Mouse (Mus musculus): ENCODE measurements around the gene Prap1.
"Not testable (repeated sequence)": the region's sequence is repeated elsewhere in the genome, so short reads cannot be mapped to it uniquely, and the experiment has no call there.

Gene Prap1

DNA sequence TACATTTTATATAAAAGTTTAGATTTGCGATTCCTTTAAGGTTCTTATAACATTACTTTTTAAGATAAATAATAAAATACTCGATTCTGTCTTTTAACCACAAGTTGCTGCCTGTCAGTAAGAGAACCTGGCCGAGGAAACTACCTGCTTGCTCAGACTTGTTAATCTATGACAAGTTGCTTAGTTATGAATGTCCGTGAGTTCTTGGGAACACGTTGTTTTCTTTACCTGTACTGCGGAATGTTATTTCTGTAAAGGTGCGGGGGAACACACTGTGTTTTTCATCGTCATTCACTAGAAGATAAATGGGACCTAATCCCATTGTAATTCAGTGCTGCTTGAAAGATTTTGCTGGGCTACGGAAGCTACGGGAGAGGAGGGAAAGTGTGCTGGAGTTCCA lies 2.6 kb upstream of the Prap1 start:
- DNase-seq, result no peak

DNA sequence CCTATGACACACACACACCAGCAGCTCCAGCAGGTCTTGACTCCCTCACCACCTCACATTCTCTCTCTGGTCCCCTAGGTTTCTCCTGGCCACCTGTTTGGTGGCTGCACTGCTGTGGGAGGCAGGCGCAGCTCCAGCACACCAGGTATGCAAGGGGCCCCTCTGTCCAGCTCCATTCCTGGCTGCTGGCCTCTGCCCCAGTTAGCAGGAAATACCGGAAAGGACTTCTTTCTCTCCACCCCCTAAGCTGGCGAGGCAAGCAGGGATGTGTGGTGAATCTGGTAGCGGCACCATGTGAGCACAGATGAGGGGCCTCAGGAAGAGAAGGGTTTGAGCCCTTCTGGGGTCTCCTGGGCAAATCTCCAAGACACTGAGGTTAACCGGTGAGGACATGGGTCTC lies 1.8 kb downstream of the Prap1 start:
- DNase-seq, result no peak

DNA sequence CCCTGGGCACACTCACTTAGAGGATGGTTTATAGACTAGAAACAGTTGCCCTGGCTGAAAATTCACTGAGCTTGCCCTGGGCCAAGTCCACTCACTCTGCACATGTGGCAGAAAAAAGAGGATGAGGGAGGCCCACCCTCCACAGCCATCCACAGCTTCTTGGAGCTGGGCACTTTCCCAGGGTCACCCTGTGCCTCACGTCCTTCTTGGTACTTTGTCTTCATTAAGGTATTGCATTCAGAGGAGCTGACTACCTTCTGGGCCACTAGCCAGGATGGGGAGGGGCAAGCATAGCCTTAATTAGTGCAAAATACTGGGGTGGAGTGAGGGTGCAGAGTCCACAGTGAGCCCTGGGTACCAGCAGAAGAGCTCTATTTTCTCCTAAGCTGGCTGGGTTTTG lies 2.4 kb downstream of the Prap1 start:
- no peak for DNase-seq

DNA sequence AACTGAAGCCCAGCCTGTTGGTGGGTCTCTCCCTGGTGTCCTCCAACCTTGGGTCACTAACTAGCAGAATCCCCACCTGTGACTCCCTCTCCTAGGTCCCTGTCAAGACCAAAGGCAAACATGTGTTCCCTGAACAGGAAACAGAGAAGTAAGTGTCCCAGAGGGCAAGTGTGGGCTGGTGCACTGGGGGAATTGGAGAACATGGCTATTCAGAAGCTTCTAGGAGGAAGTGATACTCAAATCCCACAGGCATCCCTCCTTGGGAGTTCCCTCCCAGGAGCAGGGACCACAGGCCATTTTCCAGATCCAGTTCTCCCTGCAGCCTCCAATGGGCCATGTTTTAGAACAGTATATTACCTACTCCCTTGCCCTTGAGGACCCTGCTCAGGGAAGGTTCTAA lies 2.9 kb downstream of the Prap1 start:
- DNase-seq, result no peak

DNA sequence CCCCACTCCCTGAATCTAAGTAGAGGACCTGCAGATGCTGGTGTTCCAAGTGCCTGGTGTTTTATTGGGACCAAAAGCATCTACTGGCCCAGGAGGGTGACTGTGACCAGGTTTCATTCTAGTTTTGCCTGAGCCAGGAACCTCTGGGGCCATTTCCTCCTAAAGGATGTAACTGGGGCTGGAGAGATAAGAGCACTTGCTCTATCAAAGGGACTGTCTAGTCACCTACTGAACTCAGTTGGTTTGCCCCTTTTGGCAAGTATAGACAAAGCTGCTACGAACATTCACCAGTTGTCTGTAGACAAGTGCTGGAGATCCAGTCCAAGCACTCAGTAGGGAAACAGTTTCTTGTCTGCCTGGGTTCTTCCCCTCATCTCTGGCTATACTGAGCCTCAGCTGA lies 5.3 kb downstream of the Prap1 start:
- DNase-seq, result no peak

DNA sequence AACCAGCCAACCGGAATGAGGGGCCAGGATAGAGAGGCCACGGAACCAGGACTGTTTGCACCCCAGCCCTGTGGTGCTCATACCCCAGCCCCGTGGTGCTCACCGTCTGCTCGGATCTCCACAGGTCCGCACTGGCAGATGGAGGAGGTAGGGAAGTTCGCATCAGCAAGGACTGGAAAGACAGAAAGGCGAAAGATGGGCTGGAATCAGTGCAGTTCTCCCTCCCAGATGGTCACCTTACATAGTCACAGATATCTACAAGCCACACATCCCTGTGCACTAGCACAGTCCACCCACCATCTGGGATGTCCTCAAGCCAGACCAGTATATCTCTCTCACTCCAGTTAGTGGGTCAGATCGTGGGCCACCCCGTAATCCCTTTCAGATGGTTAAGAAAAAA lies 8.3 kb downstream of the Prap1 start:
- DNase-seq, result peak; percentile 42

DNA sequence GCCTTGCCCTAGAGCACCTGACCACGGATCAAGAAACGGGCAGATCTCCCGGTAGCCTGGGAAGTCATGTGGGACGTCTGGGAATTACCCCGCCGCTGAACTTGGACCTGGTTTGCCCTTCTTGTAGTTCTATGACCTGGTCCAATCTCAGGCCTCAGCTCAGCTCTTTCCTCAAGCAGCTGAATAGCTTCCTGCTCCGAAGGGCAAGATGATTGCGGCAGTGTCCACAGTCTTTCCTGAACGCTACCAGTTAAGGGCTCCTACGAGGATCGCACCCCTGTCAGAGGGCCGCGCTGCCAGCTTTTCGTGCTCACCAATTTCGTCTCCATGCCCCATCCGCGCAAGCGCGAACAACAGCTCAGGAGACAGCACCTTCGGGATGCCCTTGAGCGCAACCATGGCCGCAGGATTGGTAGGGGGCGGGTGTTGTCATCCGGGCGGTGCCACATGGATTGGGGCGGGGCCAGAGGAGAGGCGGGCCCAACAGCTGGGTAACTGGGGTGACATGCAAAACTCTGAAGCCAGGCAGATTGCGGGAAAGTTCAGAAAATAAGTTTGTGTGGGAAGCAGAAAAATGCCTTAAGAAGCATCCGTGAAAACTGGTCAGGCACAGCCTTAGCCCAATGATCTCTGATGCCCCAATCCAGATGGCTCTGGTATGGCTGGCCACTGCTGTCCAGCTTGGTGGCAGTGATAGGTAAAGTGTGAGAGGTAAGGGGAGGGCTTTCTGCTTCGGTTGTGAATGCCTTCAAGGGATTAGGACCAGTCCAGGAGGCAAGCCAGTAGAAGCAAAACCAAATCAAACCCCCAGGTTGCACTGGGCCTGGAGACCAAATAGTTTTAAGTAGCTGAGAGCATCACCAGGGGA lies 9.0 kb downstream of the Prap1 start, which contains the start of gene Fuom:
Fuom (minus strand) TSS at position 449 of the 868 bp plus-strand sequence.
- peak; percentile 89 for DNase-seq

DNA sequence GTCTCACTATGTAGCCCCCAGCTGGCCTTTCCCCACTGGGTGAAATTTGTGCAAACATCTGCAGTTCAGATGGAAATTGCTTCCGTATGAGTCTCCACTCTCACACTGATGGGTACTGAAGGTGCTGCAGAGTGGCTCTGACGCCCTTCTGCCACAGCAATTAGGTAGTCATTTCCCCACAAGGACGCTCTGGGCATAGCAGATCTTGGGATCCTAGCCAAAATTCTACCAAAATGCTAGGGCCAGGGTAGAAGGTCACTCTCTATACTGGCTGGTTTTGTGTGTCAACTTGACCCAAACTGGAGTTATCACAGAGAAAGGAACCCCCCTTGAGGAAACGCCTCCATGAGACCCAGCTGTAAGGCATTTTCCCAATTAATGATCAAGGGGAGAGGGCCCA lies 10.8 kb downstream of the Prap1 start:
- no peak for DNase-seq

DNA sequence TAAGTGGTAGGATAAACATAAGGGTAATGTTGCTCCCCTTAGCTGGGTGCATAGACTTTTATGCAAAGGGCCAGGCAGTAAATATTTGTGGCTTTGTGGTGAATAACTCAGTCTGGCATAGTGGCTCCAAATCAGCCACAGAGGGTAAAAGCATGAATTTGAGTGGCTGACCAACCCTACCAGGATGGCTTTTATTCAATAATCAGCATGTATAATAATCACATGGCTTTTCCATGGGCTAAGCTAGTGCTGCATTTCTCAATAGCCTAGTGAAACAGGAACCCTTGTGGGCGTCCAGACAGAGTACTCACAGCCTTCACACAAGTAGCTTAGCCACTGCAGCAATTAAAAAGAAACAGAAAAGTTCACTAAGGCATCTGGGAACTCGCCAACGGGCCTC lies 18.7 kb downstream of the Prap1 start:
- no peak for DNase-seq

DNA sequence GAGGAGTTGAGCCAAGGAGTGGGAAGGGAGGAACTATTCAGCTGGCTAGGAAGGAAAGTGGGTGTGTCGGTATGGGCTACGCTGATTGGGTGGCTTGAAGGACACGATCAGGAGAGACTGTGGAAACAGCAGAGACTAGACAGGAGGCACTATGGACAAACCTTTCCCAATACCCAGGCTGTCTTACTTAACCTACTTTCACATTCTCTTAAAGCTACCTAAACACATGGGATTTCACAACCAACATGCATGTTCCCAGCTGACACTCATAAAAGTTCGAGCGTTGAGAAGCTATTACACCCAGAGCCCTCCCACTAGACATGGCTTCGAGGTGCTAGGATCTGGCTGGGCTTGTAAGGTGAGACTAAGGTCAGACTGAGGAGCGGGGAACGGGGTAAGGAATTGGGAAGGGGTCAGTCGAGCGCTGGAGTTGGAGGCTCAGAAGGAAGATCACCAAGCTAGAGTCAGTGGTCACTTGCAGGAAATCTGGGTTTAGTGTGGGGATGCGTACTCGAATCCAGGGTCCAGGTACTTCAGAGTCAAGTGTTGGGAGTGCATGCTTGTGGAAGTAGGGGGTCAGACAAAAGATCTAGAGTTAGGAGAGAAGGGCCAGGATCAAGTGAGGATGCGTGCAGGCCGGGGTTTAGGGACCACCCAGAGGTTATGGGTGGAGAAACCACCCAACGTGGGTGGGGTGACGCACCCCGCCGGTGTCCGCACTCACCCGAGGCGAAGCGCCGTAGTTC lies 22.6 kb downstream of the Prap1 start, which contains the start of gene Paox:
Paox (plus strand) TSS at position 217 of the 746 bp plus-strand sequence.
- DNase-seq, result no peak

DNA sequence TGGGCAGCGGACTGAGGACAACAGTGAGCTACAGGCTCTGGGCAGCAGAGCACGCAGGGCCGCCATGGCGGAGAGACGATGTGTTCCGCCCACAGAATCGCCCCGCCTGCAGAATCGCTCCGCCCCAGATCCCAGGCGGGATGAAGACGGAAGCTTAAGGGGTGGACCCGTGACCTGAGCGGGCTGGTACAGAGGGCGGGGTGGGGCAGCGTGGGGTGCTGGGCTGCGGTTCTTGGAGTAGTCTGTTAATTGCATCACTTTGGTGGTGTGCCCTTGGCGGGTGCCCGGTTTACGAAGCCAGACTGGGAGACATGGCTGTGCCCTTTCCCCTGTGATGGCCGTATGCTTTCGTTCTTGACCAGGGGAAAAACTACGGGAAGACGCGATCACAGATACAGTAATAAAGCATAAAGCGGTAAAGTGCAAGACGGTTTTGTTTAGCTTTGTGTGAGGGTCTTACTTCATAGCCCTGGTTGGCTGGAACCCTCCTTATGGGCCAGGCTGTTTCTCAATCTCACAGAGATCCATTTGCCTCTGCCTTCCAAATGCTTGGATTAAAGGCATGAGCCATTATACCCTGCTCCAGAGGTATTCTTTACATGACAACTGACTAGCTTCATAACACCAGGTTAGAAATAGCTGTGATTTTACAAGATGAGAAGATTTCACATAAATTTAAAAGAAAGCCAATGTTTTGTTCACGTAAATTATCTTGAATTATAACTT lies 23.3 kb downstream of the Prap1 start, which contains the start of gene Echs1:
Echs1 (minus strand) TSS at position 148 of the 726 bp plus-strand sequence.
- DNase-seq, result peak; percentile 88

DNA sequence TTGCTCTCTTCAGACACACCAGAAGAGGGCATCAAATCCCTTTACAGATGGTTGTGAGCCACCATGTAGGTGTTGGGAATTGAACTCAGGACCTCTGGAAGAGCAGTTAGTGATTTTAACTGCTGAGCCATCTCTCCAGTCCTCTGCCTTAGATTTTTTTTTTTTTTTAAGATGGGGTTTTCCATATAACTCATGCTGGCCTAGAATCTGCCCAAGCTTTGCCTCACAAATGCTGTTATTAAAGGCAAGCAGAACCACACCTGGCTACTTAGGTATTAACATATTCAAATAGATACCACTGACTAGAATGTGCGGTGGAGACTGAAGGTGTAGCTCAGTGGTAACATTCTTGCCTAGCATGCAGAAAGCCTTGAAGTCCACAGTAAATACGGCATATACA lies 27.3 kb downstream of the Prap1 start:
- no peak for DNase-seq

DNA sequence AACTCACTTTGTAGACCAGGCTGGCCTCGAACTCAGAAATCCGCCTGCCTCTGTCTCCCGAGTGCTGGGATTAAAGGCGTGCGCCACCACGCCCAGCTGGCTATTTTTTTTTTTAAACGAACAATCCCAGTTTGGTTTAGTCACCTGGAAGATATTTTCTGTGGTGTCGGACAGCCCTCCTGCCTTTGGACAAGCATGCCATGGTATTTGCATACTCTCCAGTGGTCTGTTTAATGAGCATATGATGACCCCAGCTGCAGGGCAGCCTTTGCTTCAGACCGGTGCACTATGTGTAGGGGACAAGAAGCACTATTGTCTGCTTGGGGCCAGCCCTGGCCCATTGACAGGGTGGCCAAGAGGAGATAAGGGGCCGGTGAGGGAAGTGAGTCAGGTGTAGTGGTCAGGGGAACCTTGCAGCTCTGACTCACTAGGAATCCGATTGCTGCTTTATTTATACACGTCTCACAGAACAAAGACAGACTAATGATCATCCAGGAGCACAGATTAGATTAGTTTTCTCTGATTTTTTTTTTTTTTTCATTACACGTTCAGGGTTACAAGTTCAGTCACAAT lies 28.2 kb downstream of the Prap1 start:
- DNase-seq, result no peak

DNA sequence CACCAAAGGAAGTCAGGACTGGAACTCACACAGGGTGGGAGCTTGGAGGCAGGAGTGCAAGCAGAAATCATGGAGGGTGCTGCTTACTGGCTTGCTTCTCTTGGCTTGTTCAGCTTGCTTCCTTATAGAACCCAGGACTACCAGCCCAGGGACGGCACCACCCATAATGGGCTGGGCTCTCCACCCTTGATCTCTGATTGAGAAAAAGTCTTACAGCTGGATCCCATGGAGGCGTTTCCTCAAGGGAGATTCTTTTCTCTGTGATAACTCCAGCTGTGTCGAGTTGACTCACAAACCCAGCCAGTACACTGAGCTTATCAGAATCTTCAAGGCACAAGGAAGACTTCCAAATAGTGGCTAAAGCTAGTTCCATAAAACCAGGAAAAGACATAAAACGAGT lies 29.6 kb downstream of the Prap1 start:
- DNase-seq, result no peak

DNA sequence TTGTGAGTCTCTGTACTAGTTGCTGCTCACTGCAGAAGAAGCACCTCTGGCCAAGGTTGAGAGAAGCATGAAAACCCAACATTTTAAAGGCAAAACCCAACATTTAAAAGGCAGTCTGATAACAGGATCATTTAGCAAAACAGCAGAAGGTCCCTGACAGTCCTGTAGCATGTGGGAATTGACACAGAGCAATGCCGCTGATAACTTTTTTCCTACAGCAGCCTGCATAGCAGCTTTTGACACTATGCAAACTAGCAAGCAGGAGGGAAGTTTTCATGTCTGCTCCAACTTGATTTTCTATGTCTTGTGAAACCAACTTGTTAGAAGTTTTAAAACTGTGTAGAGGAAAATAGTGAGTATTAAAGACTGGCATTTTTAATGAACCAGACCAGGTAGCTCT lies 31.2 kb downstream of the Prap1 start:
- DNase-seq, result no peak

DNA sequence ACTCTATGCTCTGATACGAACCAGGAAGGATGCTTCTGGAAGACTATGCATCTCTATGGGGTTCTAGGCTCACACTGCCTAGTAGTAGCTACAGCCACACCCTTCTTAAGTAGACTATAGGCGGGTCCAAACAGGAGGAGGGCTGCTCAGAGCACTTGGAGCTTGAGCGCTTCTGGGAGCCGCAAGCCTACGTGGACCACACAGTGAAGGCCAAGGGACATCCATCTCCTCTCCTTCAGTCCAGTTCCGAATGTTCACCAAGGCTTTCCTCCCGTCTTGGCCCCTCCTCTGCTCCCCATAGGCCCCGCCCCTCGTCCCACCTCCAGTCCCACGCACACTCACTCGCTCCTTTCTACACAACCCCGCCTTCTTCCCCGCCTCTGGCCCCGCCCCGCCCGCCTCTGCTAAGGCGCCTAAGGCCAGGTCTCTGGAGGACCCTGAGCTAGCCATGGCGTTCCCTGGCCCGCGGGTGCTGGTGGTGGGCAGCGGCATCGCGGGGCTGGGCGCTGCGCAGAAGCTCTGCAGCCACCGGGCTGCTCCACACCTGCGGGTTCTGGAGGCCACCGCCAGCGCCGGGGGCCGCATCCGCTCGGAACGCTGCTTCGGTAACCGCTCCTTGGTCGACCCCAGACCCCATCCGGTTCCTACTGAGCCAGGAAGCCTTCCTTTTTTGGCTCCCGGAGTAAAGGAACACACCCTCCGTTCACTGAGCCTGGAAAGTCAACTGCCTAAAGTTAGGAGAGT lies 32.3 kb downstream of the Prap1 start:
- peak; percentile 94 for DNase-seq

DNA sequence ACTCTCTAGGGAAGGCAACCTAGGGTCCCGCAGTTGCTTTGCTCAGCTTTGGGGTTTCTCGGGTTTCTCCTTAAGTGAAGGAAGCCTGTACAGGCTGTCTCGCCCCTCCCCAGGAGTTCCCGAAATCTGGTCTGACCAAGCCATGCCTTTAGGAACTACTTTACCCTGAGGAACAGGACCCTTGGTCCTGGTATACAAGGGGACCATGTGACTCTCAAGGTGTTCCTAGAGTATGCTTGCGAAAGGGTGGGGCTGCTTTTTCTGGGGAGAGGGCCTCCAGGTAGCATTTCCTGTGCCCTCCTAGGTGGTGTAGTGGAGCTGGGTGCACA lies 32.8 kb downstream of the Prap1 start:
- no peak for DNase-seq

DNA sequence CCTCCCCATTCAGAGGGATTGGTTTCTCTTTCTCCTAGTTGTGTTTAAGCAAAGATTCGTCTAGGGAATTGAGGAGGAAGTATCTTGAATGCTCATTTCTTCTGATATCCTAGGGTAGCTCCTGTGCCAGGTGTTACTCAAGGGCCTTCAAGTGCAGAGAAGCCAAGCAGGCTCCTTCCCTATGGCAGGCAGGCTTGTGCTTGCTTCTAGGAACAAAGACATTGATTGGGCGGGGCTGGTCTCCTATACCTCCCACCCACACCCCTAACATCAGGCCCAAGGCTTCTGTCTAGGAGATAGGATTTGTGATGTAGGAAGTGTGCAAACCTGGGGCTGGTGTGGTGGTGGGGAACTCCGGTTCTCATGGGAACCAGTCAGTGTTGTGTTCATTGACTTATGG lies 33.7 kb downstream of the Prap1 start:
- DNase-seq, result no peak

DNA sequence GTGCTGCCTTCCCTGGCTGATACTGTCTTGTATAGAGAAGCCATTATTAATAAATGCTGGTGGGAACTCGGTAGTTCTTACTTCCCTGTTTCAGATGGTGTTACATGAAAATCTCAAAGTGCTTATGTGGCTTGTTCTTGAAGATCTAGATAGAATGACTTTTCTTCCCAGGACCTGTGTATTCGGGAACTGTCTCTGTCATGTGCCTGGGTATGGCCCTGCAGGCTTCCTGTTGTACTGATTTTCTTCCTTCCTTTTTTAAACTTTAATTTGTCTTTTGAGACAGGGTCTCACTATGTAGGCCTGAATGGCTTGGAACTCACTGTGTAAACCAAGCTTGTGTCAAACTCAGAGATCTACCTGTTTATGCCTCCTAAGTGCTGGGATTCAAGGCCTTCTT lies 34.7 kb downstream of the Prap1 start:
- no peak for DNase-seq

DNA sequence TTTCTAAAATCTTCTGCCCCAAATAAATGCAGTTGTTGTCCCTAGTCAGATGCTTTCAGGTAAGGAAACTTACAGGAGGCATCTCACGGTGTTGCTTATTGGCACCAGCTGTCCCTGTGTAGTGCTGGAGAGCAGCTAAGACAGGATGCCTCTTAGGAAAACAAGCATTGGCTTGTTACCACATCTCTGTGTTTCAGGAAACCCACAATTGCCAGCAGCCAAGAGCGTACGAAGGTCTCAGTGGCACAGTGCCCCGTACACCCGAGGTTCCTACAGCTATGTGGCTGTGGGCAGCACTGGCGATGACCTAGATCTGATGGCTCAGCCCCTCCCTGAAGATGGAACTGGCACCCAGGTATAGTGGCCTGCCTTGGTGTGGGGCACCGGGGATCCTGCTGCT lies 39.0 kb downstream of the Prap1 start:
- not testable (repeated sequence) for DNase-seq

DNA sequence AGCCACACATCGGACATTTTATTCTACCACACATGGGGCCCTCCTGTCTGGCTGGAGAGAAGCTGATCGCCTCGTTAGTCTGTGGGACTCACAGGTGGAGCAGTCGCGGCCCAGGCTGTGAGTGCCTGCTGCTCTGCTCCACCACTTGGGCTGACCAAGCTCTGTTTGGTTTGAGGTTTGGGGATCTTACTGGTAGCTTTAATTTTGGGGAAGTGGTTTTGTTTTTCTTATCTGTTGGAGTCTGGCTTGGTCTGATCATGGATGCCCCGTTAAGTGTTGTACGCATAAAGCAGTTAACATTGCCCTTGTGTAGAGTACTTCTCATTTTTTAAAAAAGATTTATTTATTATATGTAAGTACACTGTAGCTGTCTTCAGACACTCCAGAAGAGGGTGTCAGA lies 40.8 kb downstream of the Prap1 start:
- not testable (repeated sequence) for DNase-seq

DNA sequence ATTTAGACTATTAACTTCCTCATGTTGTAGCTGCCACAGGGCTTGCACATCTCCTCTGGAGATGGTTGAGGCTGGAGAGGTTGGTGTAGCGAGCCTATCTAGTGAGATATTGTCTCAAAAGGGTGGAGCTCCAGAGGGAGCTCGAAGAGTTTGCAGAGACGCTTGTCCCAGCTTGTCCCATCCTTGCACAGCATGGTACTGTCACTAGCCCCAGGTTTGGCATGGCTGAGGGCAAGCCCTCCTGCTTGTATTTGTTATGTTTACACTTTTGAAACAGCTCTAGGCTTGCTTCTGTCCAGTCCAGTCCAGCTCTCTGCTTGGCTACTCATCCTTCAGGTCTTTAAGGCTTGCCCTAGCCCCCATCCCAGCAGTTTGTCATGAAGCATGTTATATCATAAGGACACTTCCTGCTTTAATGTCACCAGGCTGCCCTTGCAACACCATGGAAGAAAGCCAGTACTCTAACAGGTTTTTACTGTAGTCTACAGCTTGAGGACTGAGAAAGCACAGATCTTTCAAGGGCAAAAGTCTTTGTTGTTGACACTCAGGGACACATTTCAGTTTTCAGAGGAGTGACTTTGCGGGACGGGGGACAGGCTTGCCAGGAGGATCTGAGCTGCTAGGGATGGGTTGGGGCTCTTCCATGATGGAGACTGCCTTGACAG lies 42.0 kb downstream of the Prap1 start:
- no peak for DNase-seq
